Mouse (Mus musculus): Measurements from ENCODE around the gene Gm28035. TPM values are rescaled to one million over a fixed set of nuclear protein-coding genes. Genes with fewer than 3 reads are reported as not detected.

Gene Gm28035
- polyA plus RNA-seq, 1 experiment from 2014 or later: 0.26 TPM

DNA sequence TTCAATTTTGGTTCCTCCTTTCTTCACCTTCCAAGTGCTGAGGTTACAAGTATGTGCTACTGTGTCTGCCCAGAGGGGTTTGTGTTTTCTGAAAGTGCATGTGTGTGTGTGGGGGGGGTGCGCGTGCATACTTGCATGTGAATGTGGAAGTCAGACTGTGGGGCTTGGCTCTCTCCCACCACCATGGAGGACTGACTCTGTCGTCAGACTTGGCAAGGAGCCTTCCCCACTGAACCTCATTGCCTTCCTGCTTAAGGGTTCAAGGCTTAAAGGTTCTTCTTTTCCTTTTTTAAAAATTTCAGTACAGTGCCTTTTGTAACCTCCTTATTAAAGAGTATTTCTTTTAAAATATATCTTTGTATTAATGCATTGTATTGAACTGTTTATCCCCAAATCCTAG lies 88.4 kb downstream of the Gm28035 start:
- Histone ChIP-seq H3K9ac (ENCODE audit: low read depth, low read length) (no peak overlapping the region), H3K4me2 (ENCODE audit: low read length) (no peak overlapping the region), H3K9me3 (replicated peaks; ENCODE audit: control insufficient read depth, low read length, poor library complexity, severe bottlenecking) (no peaks in the 10 kb centered on the region), H3K4me1 (ENCODE audit: control insufficient read depth, insufficient read depth, low read length) (no peaks in the 10 kb centered on the region), H3K27me3 (ENCODE audit: control insufficient read depth, insufficient read depth, low read depth, low read length) (no peaks in the 10 kb centered on the region), H3K36me3 (ENCODE audit: control insufficient read depth, insufficient read depth, low read length) (peaks cover 65% of the 10 kb centered on the region), H3K4me3 (ENCODE audit: low read depth, low read length) (no peak overlapping the region), H3K27ac (ENCODE audit: low read length) (no peak overlapping the region)
- 87% methylated on average over 3 of the region's 3 CpGs for WGBS
- no peak for ATAC-seq

Other genes with a start within 250 kb of the Gm28035 start
- 82.5 and 85.9 TPM in 2 replicates for gene Wdr34, start 191.7 kb upstream of the Gm28035 start, polyA plus RNA-seq (2015; fragmentation: Nextera tagmentation; extraction: Ambion mirVana)
- 314 and 357 TPM in 2 replicates for gene Set, start 183.2 kb upstream of the Gm28035 start, polyA plus RNA-seq (2015; fragmentation: Nextera tagmentation; extraction: Ambion mirVana)
- 1.5 and 2.1 TPM in 2 replicates for gene Pkn3, start 162.9 kb upstream of the Gm28035 start, polyA plus RNA-seq (2015; fragmentation: Nextera tagmentation; extraction: Ambion mirVana)
- 21.1 and 26.9 TPM in 2 replicates for gene Zdhhc12, start 146.9 kb upstream of the Gm28035 start, polyA plus RNA-seq (2015; fragmentation: Nextera tagmentation; extraction: Ambion mirVana)
- gene Zer1, start 116.0 kb upstream of the Gm28035 start, polyA plus RNA-seq (2015; fragmentation: Nextera tagmentation; extraction: Ambion mirVana): 13.1 and 13.5 TPM in 2 replicates
- gene Tbc1d13, start 106.8 kb upstream of the Gm28035 start, polyA plus RNA-seq (2015; fragmentation: Nextera tagmentation; extraction: Ambion mirVana): 11.8 and 14.3 TPM in 2 replicates
- 22.6 and 27.0 TPM in 2 replicates for gene Endog, start 69.1 kb upstream of the Gm28035 start, polyA plus RNA-seq (2015; fragmentation: Nextera tagmentation; extraction: Ambion mirVana)
- 63.0 and 67.3 TPM in 2 replicates for gene Spout1, start 62.1 kb upstream of the Gm28035 start, polyA plus RNA-seq (2015; fragmentation: Nextera tagmentation; extraction: Ambion mirVana)
- 13.4 and 15.8 TPM in 2 replicates for gene Kyat1, start 34.7 kb upstream of the Gm28035 start, polyA plus RNA-seq (2015; fragmentation: Nextera tagmentation; extraction: Ambion mirVana)
- 55.4 and 57.8 TPM in 2 replicates for gene Lrrc8a, start 2.9 kb upstream of the Gm28035 start, polyA plus RNA-seq (2015; fragmentation: Nextera tagmentation; extraction: Ambion mirVana)
- gene Phyhd1, start 25.6 kb downstream of the Gm28035 start, polyA plus RNA-seq (2015; fragmentation: Nextera tagmentation; extraction: Ambion mirVana): 6.1 and 7.2 TPM in 2 replicates
- not detected in 2 replicates for gene Gm28038, start 40.5 kb downstream of the Gm28035 start, polyA plus RNA-seq (2015; fragmentation: Nextera tagmentation; extraction: Ambion mirVana)
- 38.0 and 40.9 TPM in 2 replicates for gene Dolk, start 45.8 kb downstream of the Gm28035 start, polyA plus RNA-seq (2015; fragmentation: Nextera tagmentation; extraction: Ambion mirVana)
- 18.9 and 19.6 TPM in 2 replicates for gene Nup188, start 45.8 kb downstream of the Gm28035 start, polyA plus RNA-seq (2015; fragmentation: Nextera tagmentation; extraction: Ambion mirVana)
- gene Sh3glb2, start 118.8 kb downstream of the Gm28035 start, polyA plus RNA-seq (2015; fragmentation: Nextera tagmentation; extraction: Ambion mirVana): 206 and 218 TPM in 2 replicates
- gene Miga2, start 123.7 kb downstream of the Gm28035 start, polyA plus RNA-seq (2015; fragmentation: Nextera tagmentation; extraction: Ambion mirVana): 32.9 and 35.0 TPM in 2 replicates
- 63.6 and 67.8 TPM in 2 replicates for gene Dolpp1, start 151.7 kb downstream of the Gm28035 start, polyA plus RNA-seq (2015; fragmentation: Nextera tagmentation; extraction: Ambion mirVana)
- gene Crat, start 175.2 kb downstream of the Gm28035 start, polyA plus RNA-seq (2015; fragmentation: Nextera tagmentation; extraction: Ambion mirVana): 23.6 and 26.0 TPM in 2 replicates
- 146 and 156 TPM in 2 replicates for gene Ptpa, start 175.5 kb downstream of the Gm28035 start, polyA plus RNA-seq (2015; fragmentation: Nextera tagmentation; extraction: Ambion mirVana)
- 2.0 TPM in 2 replicates for gene Ier5l, start 233.7 kb downstream of the Gm28035 start, polyA plus RNA-seq (2015; fragmentation: Nextera tagmentation; extraction: Ambion mirVana)